Mouse (Mus musculus): ENCODE measurements at regions not wholly inside any gene's neighbourhood (a gene's known extent, or its start where the extent isn't known, plus 50 kb on each side); places are given as distances from the start of the nearest gene placed in this dataset.

GRCm38 (mm10) chr4:106161592-106161991 lies 154.4 kb upstream of the Usp24 start:
- no peak for DNase-seq (ENCODE audit: extremely low read depth, low read depth)

GRCm38 (mm10) chr4:106162551-106162950 lies 153.5 kb upstream of the Usp24 start:
- no peak for DNase-seq (ENCODE audit: extremely low read depth, low read depth)

GRCm38 (mm10) chr4:106163220-106163619 lies 152.8 kb upstream of the Usp24 start:
- DNase-seq (ENCODE audit: extremely low read depth, low read depth), result no peak

GRCm38 (mm10) chr4:106167716-106168115 lies 148.3 kb upstream of the Usp24 start:
- DNase-seq (ENCODE audit: extremely low read depth, low read depth), result no peak

- DNase-seq (ENCODE audit: extremely low read depth, low read depth), result no peak
These were observed 147.3 kb upstream of the Usp24 start for GRCm38 (mm10) chr4:106168741-106169140.

- DNase-seq (ENCODE audit: extremely low read depth, low read depth), result no peak
These were observed 146.5 kb upstream of the Usp24 start for GRCm38 (mm10) chr4:106169466-106169865.

GRCm38 (mm10) chr4:106170731-106171130 lies 145.3 kb upstream of the Usp24 start:
- DNase-seq (ENCODE audit: extremely low read depth, low read depth), result no peak

- no peak for DNase-seq (ENCODE audit: extremely low read depth, low read depth)
These were observed 140.7 kb upstream of the Usp24 start for GRCm38 (mm10) chr4:106175352-106175751.

GRCm38 (mm10) chr4:106185745-106186501 lies 130.1 kb upstream of the Usp24 start:
- no peak for DNase-seq (ENCODE audit: extremely low read depth, low read depth)

GRCm38 (mm10) chr4:106186684-106187083 lies 129.3 kb upstream of the Usp24 start:
- DNase-seq (ENCODE audit: extremely low read depth, low read depth), result no peak

GRCm38 (mm10) chr4:106190248-106190647 lies 125.8 kb upstream of the Usp24 start:
- no peak for DNase-seq (ENCODE audit: extremely low read depth, low read depth)

- no peak for DNase-seq (ENCODE audit: extremely low read depth, low read depth)
These were observed 124.7 kb upstream of the Usp24 start for GRCm38 (mm10) chr4:106191331-106191730.

- no peak for DNase-seq (ENCODE audit: extremely low read depth, low read depth)
These were observed 124.2 kb upstream of the Usp24 start for GRCm38 (mm10) chr4:106191843-106192242.

- DNase-seq (ENCODE audit: extremely low read depth, low read depth), result no peak
These were observed 122.6 kb upstream of the Usp24 start for GRCm38 (mm10) chr4:106193204-106193945.

- no peak for DNase-seq (ENCODE audit: extremely low read depth, low read depth)
These were observed 120.4 kb upstream of the Usp24 start for GRCm38 (mm10) chr4:106195497-106196166.

GRCm38 (mm10) chr4:106199833-106200232 lies 116.2 kb upstream of the Usp24 start:
- no peak for DNase-seq (ENCODE audit: extremely low read depth, low read depth)

- no peak for DNase-seq (ENCODE audit: extremely low read depth, low read depth)
These were observed 115.8 kb upstream of the Usp24 start for GRCm38 (mm10) chr4:106200241-106200640.

- no peak for DNase-seq (ENCODE audit: extremely low read depth, low read depth)
These were observed 113.5 kb upstream of the Usp24 start for GRCm38 (mm10) chr4:106202554-106202953.

GRCm38 (mm10) chr4:106205200-106205599 lies 110.8 kb upstream of the Usp24 start:
- no peak for DNase-seq (ENCODE audit: extremely low read depth, low read depth)

GRCm38 (mm10) chr4:106206023-106206422 lies 110.0 kb upstream of the Usp24 start:
- no peak for DNase-seq (ENCODE audit: extremely low read depth, low read depth)

GRCm38 (mm10) chr4:106209465-106209864 lies 106.5 kb upstream of the Usp24 start:
- DNase-seq (ENCODE audit: extremely low read depth, low read depth), result no peak

- DNase-seq (ENCODE audit: extremely low read depth, low read depth), result no peak
These were observed 106.0 kb upstream of the Usp24 start for GRCm38 (mm10) chr4:106209975-106210374.
